Mouse (Mus musculus) hindbrain, postnatal 0 days (tissue): Measurements from ENCODE around the gene Rnase13. TPM values are rescaled to one million over a fixed set of nuclear protein-coding genes. Genes with fewer than 3 reads are reported as not detected.

Experiments
- ATAC-seq: fragments of 200-750 bp; cut with Nextera tagmentation; 2 replicates; pipeline ENCODE4 v1.8.0; 2017; ENCODE audit warnings: mild to moderate bottlenecking, moderate TSS enrichment, moderate library complexity
- DNase-seq: peaks from one replicate; pipeline ENCODE4 v3.0.0-alpha.2; 2015; ENCODE audit warnings: low spot score
- H3K27ac ChIP-seq: fragments of 300-500 bp; sonication (generic); 2 replicates; pipeline ENCODE4 v1.5.1; 2014; ENCODE audit warnings: mild to moderate bottlenecking
- H3K27me3 ChIP-seq: fragments of 300-500 bp; sonication (generic); 2 replicates; pipeline ENCODE4 v1.6.1; 2014; ENCODE audit warnings: low read length, mixed read lengths; ENCODE audit not compliant: insufficient read depth
- H3K36me3 ChIP-seq: fragments of 300-500 bp; sonication (generic); 2 replicates; pipeline ENCODE4 v1.6.1; 2014; ENCODE audit warnings: low read length, mixed read lengths; ENCODE audit not compliant: insufficient read depth
- H3K4me1 ChIP-seq: fragments of 300-500 bp; sonication (generic); 2 replicates; pipeline ENCODE4 v1.6.1; 2014; ENCODE audit warnings: antibody characterized with exemption, low read length, mixed read lengths; ENCODE audit not compliant: insufficient read depth
- H3K4me2 ChIP-seq: fragments of 300-500 bp; sonication (generic); 2 replicates; pipeline ENCODE4 v1.6.1; 2014; ENCODE audit warnings: low read depth, mild to moderate bottlenecking, low read length, moderate library complexity, mixed read lengths
- H3K4me3 ChIP-seq: fragments of 300-500 bp; sonication (generic); 2 replicates; pipeline ENCODE4 v1.5.1; 2014; ENCODE audit warnings: low read length
- H3K9ac ChIP-seq: fragments of 300-500 bp; sonication (generic); replicated peaks from 2 replicates; pipeline ENCODE4 v1.6.1; 2014; ENCODE audit warnings: mild to moderate bottlenecking, low read length, moderate library complexity, mixed read lengths
- H3K9me3 ChIP-seq: fragments of 300-500 bp; sonication (generic); 2 replicates; pipeline ENCODE4 v1.6.1; 2016; ENCODE audit warnings: low read length, mixed read lengths
- CTCF ChIP-seq: IDR thresholded peaks from 2 replicates; pipeline ENCODE4 v1.5.1; 2016; ENCODE audit warnings: antibody characterized with exemption, control low read depth, low read depth
- WGBS: fragments of 180-500 bp; shearing (Covaris S2); extraction: QIAGEN DNeasy Blood & Tissue Kit; methylation state at CpG from one replicate; pipeline ENCODE4 v1.1.7; 2014; 5-methylcytosine and 5-hydroxymethylcytosine counted together
- polyA plus RNA-seq: library from polyadenylated mRNA; unstranded; fragments of >200 nt; fragmentation: Nextera tagmentation; extraction: Ambion mirVana; gene quantifications from 2 replicates; pipeline ENCODE4 v1.2.1, GENCODE M21; 2015
- total RNA-seq: library from RNA; depleted of rRNA; stranded (reverse); fragments of >200 nt; gene quantifications from 2 replicates; pipeline ENCODE4 v1.2.3, GENCODE M21; 2014

The Rnase13 gene
- total and polyA plus RNA-seq, 2 experiments from 2014 or later: not detected

DNA sequence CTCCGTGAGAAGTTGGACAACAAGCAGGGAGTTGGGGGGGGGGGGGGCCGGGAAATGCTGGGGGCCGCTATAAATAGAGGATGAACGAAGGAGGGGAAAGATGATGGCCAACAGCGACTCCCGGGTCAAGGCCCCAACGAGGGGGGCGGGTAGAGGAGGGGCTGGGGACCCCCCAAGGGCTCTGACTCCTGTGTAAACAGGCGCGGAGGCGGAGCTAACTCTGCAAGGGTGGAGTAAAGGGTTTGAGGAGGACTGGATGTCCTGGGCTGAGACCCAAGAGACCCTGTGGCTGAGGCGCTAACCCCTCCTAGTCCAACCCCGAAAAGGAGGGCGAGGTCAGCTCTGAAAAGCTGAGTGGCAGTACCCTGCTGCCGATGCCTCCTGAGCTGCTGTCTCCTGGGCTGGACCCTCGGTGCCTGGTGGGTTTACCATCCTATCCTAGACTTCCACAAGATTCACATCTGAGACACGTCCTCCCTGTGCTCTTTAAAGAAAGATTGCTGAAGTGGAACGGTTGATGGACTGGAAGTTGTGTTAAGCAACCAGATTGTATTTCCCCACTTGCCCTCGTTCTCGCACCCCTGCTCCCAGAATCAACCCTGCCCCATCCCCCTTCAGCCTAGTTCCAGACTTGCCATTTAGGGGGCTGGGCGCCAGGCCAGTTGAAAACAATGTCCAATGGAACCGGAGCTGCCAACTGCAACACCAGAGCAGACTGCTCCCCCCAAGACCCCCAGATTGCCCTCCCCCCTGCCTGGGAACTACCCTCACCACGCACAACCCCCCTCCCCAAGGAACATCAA lies 8.4 kb downstream of the Rnase13 start, which contains the start of gene Ndrg2:
TSS of gene Ndrg2 (minus strand) at position 199 of the 803 bp plus-strand sequence.
- peak within 1 kb of the TSS; percentile 92 for H3K27ac ChIP-seq
- TF ChIP-seq CTCF: no peak

GRCm38 (mm10) chr14:51913062-51913959 lies 9.3 kb downstream of the Rnase13 start:
- H3K4me1 ChIP-seq: 0 out of 2 replicates have a peak, but pooled peaks cover 3% of the 10 kb centered on the region
- no peaks in the 10 kb centered on the region for H3K9me3 ChIP-seq
- H3K27ac ChIP-seq: peak overlapping the region; percentile 92
- H3K4me3 ChIP-seq: peak overlapping the region; percentile 62
- TF ChIP-seq CTCF: no peak
- ATAC-seq: peak; percentile 80
- peak overlapping the region; percentile 98 for H3K4me2 ChIP-seq
- H3K27me3 ChIP-seq: no peaks in the 10 kb centered on the region
- peak; percentile 80 for DNase-seq
- H3K9ac ChIP-seq: peak overlapping the region; percentile 69
- peaks cover 6% of the 10 kb centered on the region; the same call in 1 of the 2 replicates for H3K36me3 ChIP-seq
- WGBS: 1% methylated on average over 58 of the region's 58 CpGs

More for the DNA sequence above, 8.4 kb downstream of the Rnase13 start, which contains the start of gene Ndrg2:
- DNase-seq (peak; percentile 89), ATAC-seq (peak; percentile 85)
- Histone ChIP-seq H3K9me3 (no peaks in the 10 kb centered on the region), H3K36me3 (no peaks in the 10 kb centered on the region), H3K9ac (peak within 1 kb of the TSS; percentile 69), H3K4me2 (peak within 1 kb of the TSS; percentile 98), H3K4me3 (peak within 1 kb of the TSS; percentile 62), H3K27me3 (no peaks in the 10 kb centered on the region), H3K4me1 (0 out of 2 replicates have a peak, but pooled peaks cover 3% of the 10 kb centered on the region)
- WGBS: 3% methylated on average over 20 of the region's 23 CpGs

DNA sequence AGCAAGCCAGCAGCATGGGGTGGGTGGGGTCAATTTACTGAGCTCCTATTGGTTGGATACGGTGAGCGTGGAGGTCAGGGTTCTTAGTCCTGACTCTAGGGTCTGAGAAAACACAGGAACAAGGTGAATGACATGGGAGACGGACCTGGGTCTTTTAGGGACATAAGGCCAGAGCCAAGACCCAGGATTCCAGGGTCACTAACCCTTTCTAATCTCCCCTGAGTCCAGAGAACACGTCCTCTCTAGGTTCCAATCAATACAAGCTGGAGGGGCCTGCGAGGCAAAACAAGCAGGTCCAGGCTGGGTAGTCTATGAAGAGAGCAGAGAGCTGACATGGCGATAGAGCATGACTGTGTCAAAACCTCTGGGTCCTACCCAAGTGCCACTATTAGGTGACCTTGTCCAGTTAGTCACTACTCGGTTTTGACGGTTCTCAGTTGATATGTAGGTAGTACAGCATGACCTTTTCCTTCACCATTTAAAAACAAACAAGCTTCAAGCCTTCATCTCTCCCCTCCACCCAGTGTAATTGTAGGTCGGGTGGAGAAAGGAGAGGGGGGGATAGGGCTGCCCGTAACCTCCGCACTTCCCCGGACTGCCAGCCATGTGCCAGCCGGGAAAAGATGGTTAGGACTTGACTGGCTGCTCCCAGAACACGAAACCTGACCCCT lies 10.0 kb downstream of the Rnase13 start:
- ATAC-seq (peak; percentile 8), DNase-seq (peak; percentile 18)
- TF ChIP-seq CTCF: no peak
- peaks cover 6% of the 10 kb centered on the region; the same call in 1 of the 2 replicates for H3K36me3 ChIP-seq
- WGBS: 7% methylated on average over 14 of the region's 14 CpGs
- no peaks in the 10 kb centered on the region for H3K27me3 ChIP-seq
- H3K4me3 ChIP-seq: peak overlapping the region; percentile 62
- peak overlapping the region; percentile 69 for H3K9ac ChIP-seq
- peak overlapping the region; percentile 98 for H3K4me2 ChIP-seq
- peak overlapping the region; percentile 92 for H3K27ac ChIP-seq
- no peaks in the 10 kb centered on the region for H3K9me3 ChIP-seq
- H3K4me1 ChIP-seq: 0 out of 2 replicates have a peak, but pooled peaks cover 3% of the 10 kb centered on the region

- peaks cover 9% of the 10 kb centered on the region; the same call in 1 of the 2 replicates for H3K36me3 ChIP-seq
- H3K9ac ChIP-seq: no peak overlapping the region
- no peaks in the 10 kb centered on the region for H3K9me3 ChIP-seq
- H3K27me3 ChIP-seq: no peaks in the 10 kb centered on the region
- H3K27ac ChIP-seq: peak overlapping the region; percentile 54; the same call in 1 of the 2 replicates
- peak overlapping the region; percentile 98 for H3K4me2 ChIP-seq
- ATAC-seq (no peak), DNase-seq (no peak)
- WGBS: 76% methylated on average over 10 of the region's 10 CpGs
- peak overlapping the region; percentile 62 for H3K4me3 ChIP-seq
- no peak for TF ChIP-seq CTCF
- 0 out of 2 replicates have a peak, but pooled peaks cover 3% of the 10 kb centered on the region for H3K4me1 ChIP-seq
Measured at GRCm38 (mm10) chr14:51911301-51911700, 11.3 kb downstream of the Rnase13 start.

DNA sequence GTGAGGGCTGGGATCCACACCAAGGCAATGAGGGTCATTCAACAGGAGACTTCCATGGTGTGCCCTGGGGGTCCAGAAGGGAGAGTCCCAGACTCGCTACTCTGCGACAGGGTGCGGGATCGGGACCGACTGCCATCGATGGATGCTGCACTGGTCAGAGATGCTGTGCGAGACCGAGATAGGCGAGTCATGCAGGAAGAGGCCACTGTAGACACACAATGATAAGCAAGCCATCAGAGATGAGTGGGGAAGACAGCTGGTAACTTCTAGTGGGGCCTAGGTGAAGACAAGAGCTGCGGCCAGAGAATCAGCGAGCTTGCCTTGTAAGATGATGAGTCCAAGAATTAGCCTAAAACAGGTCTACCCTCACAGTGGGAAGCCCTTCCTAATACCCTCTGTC lies 16.5 kb downstream of the Rnase13 start:
- TF ChIP-seq CTCF: no peak
- Histone ChIP-seq H3K4me2 (no peak overlapping the region), H3K9ac (no peak overlapping the region), H3K27me3 (no peaks in the 10 kb centered on the region), H3K4me3 (no peak overlapping the region), H3K4me1 (no peaks in the 10 kb centered on the region), H3K36me3 (peaks cover 9% of the 10 kb centered on the region; the same call in 1 of the 2 replicates), H3K9me3 (no peaks in the 10 kb centered on the region), H3K27ac (no peak overlapping the region)
- 96% methylated on average over 11 of the region's 11 CpGs for WGBS
- DNase-seq (no peak), ATAC-seq (no peak)

- H3K9me3 ChIP-seq: no peaks in the 10 kb centered on the region
- DNase-seq (peak; percentile 27), ATAC-seq (peak; percentile 18; the same call in 1 of the 2 replicates)
- no peak overlapping the region for H3K4me3 ChIP-seq
- no peak overlapping the region for H3K27ac ChIP-seq
- WGBS: 63% methylated on average over 7 of the region's 7 CpGs
- TF ChIP-seq CTCF: peak; percentile 61
- H3K27me3 ChIP-seq: no peaks in the 10 kb centered on the region
- H3K36me3 ChIP-seq: peaks cover 9% of the 10 kb centered on the region; the same call in 1 of the 2 replicates
- H3K9ac ChIP-seq: no peak overlapping the region
- no peaks in the 10 kb centered on the region for H3K4me1 ChIP-seq
- no peak overlapping the region for H3K4me2 ChIP-seq
Measured at GRCm38 (mm10) chr14:51904706-51905105, 17.9 kb downstream of the Rnase13 start.
